9 mouse cellular contexts compared by ENCODE assay signal in genomic region chr3:144643301-144643871, GRCm38 (mm10).
A peak's percentile ranks its signal among the peaks of the same experiment; 100 is the strongest.
DNase-seq lines count a peak whose midpoint lies in the region; ATAC-seq and TF ChIP-seq lines count a peak whose summit lies in the region.
"Had no signal": no experiment of that assay in that cellular context is flagged by ENCODE, and none has a peak within 500 bp of the region (broad histone marks: within the 10 kb centered on the region; RNA-seq: fewer than 3 reads in every experiment).

No protein-coding gene starts in this region.

- TF ChIP-seq CTCF in forebrain, postnatal 0 days (IDR thresholded peaks at IDR 0.05; ENCODE audit: low read depth), result no peak
- no peak for TF ChIP-seq CTCF in heart, postnatal 0 days (IDR thresholded peaks at IDR 0.05; ENCODE audit: low read depth)

- no peaks in the 10 kb centered on the region for H3K36me3 ChIP-seq in forebrain, embryonic 10.5 days (replicated peaks)
- no peaks in the 10 kb centered on the region for H3K36me3 ChIP-seq in forebrain, embryonic 11.5 days (ENCODE audit: control insufficient read depth, insufficient read depth, low read length)
- no peaks in the 10 kb centered on the region for H3K36me3 ChIP-seq in forebrain, postnatal 0 days (ENCODE audit: insufficient read depth)
- no peaks in the 10 kb centered on the region for H3K36me3 ChIP-seq in heart, postnatal 0 days (replicated peaks; ENCODE audit: control insufficient read depth, insufficient read depth, low read length)
- no peaks in the 10 kb centered on the region for H3K36me3 ChIP-seq in neural tube, embryonic 15.5 days
- H3K36me3 ChIP-seq: embryonic facial prominence, embryonic 13.5 days had no signal

- no peak overlapping the region for H3K9ac ChIP-seq in forebrain, embryonic 11.5 days (ENCODE audit: low read length)
- no peak overlapping the region for H3K9ac ChIP-seq in forebrain, postnatal 0 days
- no peak overlapping the region for H3K9ac ChIP-seq in heart, postnatal 0 days (replicated peaks; ENCODE audit: low read depth, low read length)
- no peak overlapping the region for H3K9ac ChIP-seq in neural tube, embryonic 15.5 days (replicated peaks)
- H3K9ac ChIP-seq: embryonic facial prominence, embryonic 13.5 days had no signal

- ATAC-seq in forebrain, embryonic 11.5 days (replicated peaks; ENCODE audit: low FRiP score), result no peak
- peak; percentile 85 for ATAC-seq in forebrain, postnatal 0 days
- ATAC-seq in heart, postnatal 0 days (ENCODE audit: insufficient read depth, low read depth), result peak; percentile 93
- ATAC-seq in neural tube, embryonic 15.5 days (ENCODE audit: low FRiP score), result peak; percentile 86

- no peaks in the 10 kb centered on the region for H3K27me3 ChIP-seq in forebrain, embryonic 10.5 days (ENCODE audit: poor library complexity, severe bottlenecking)
- no peaks in the 10 kb centered on the region for H3K27me3 ChIP-seq in forebrain, embryonic 11.5 days (ENCODE audit: control insufficient read depth, insufficient read depth, low read length)
- no peaks in the 10 kb centered on the region for H3K27me3 ChIP-seq in forebrain, postnatal 0 days (ENCODE audit: insufficient read depth, low read length)
- H3K27me3 ChIP-seq in heart, postnatal 0 days (ENCODE audit: control insufficient read depth, insufficient read depth, low read length), result no peaks in the 10 kb centered on the region
- H3K27me3 ChIP-seq in neural tube, embryonic 15.5 days (replicated peaks), result no peaks in the 10 kb centered on the region
- H3K27me3 ChIP-seq: embryonic facial prominence, embryonic 13.5 days had no signal

- 21% methylated on average over 2 of the region's 2 CpGs for WGBS in forebrain, embryonic 10.5 days
- WGBS in forebrain, embryonic 11.5 days, result 17% methylated on average over 2 of the region's 2 CpGs
- 9% methylated on average over 2 of the region's 2 CpGs for WGBS in forebrain, postnatal 0 days
- WGBS in heart, postnatal 0 days, result 0% methylated on average over 2 of the region's 2 CpGs
- 8% methylated on average over 2 of the region's 2 CpGs for WGBS in neural tube, embryonic 15.5 days

- no peak; the same call in 1 of the 2 replicates for TF ChIP-seq EP300 in heart, postnatal 0 days (IDR thresholded peaks at IDR 0.05; ENCODE audit: low read depth)

- DNase-seq in forebrain, embryonic 10.5 days (ENCODE audit: extremely low spot score, low spot score), result peak; percentile 31
- DNase-seq in forebrain, embryonic 11.5 days (ENCODE audit: low spot score), result no peak
- peak; percentile 38 for DNase-seq in forebrain, postnatal 0 days
- peak; percentile 89 for DNase-seq in heart, postnatal 0 days (ENCODE audit: low spot score)
- peak; percentile 71 to 89 for DNase-seq in kidney, postnatal 36 days
- DNase-seq in lung, adult 18-20 months, result peak; percentile 64 to 77
- DNase-seq in T-cell, adult 2 months (ENCODE audit: low spot score), result no peak

- no peak overlapping the region for H3K4me2 ChIP-seq in forebrain, embryonic 11.5 days (ENCODE audit: low read depth, low read length, severe bottlenecking)
- no peak overlapping the region for H3K4me2 ChIP-seq in forebrain, postnatal 0 days (ENCODE audit: low read depth)
- no peak overlapping the region for H3K4me2 ChIP-seq in heart, postnatal 0 days (ENCODE audit: low read depth, low read length)
- H3K4me2 ChIP-seq in neural tube, embryonic 15.5 days, result no peak overlapping the region
- H3K4me2 ChIP-seq: embryonic facial prominence, embryonic 13.5 days had no signal

- peak overlapping the region; percentile 27 for H3K27ac ChIP-seq in forebrain, embryonic 10.5 days
- no peak overlapping the region for H3K27ac ChIP-seq in forebrain, embryonic 11.5 days (ENCODE audit: low read depth, low read length)
- 0 out of 2 replicates have a peak overlapping the region, but pooled peaks have one; percentile 15 for H3K27ac ChIP-seq in forebrain, postnatal 0 days (ENCODE audit: low read depth, low read length)
- peak overlapping the region; percentile 70 for H3K27ac ChIP-seq in heart, postnatal 0 days (ENCODE audit: low read depth)
- H3K27ac ChIP-seq in neural tube, embryonic 15.5 days (replicated peaks), result peak overlapping the region; percentile 57
- H3K27ac ChIP-seq: embryonic facial prominence, embryonic 13.5 days had no signal

- peaks cover 16% of the 10 kb centered on the region for H3K4me1 ChIP-seq in forebrain, embryonic 10.5 days
- no peaks in the 10 kb centered on the region for H3K4me1 ChIP-seq in forebrain, embryonic 11.5 days (replicated peaks; ENCODE audit: control insufficient read depth, insufficient read depth, low read length)
- H3K4me1 ChIP-seq in forebrain, postnatal 0 days (ENCODE audit: insufficient read depth), result no peaks in the 10 kb centered on the region
- H3K4me1 ChIP-seq in heart, postnatal 0 days (ENCODE audit: control insufficient read depth, insufficient read depth), result peaks cover 14% of the 10 kb centered on the region
- peaks cover 8% of the 10 kb centered on the region; the same call in 1 of the 2 replicates for H3K4me1 ChIP-seq in neural tube, embryonic 15.5 days
- H3K4me1 ChIP-seq: embryonic facial prominence, embryonic 13.5 days had no signal

- peaks cover 5% of the 10 kb centered on the region; the same call in 1 of the 2 replicates for H3K9me3 ChIP-seq in forebrain, embryonic 10.5 days
- H3K9me3 ChIP-seq in forebrain, embryonic 11.5 days (ENCODE audit: control insufficient read depth, low read length), result no peaks in the 10 kb centered on the region; the same call in 1 of the 2 replicates
- peaks cover 4% of the 10 kb centered on the region; the same call in 1 of the 2 replicates for H3K9me3 ChIP-seq in forebrain, postnatal 0 days (ENCODE audit: low read length)
- no peaks in the 10 kb centered on the region for H3K9me3 ChIP-seq in heart, postnatal 0 days (replicated peaks; ENCODE audit: control insufficient read depth, low read length)
- no peaks in the 10 kb centered on the region for H3K9me3 ChIP-seq in neural tube, embryonic 15.5 days (replicated peaks)

- H3K4me3 ChIP-seq in forebrain, embryonic 10.5 days, result no peak overlapping the region
- H3K4me3 ChIP-seq in forebrain, embryonic 11.5 days (ENCODE audit: low read depth, low read length), result no peak overlapping the region
- no peak overlapping the region for H3K4me3 ChIP-seq in forebrain, postnatal 0 days (ENCODE audit: low read depth, low read length)
- no peak overlapping the region for H3K4me3 ChIP-seq in heart, postnatal 0 days (ENCODE audit: low read depth, low read length)
- no peak overlapping the region for H3K4me3 ChIP-seq in neural tube, embryonic 15.5 days (replicated peaks)
- H3K4me3 ChIP-seq: embryonic facial prominence, embryonic 13.5 days had no signal

Comparison
In these comparisons a context has a peak if more than half of its experiments do, and no peak if none do; other contexts are left out.
1. DNase-seq: peak in forebrain, embryonic 10.5 days (single experiment), forebrain, postnatal 0 days (single experiment), heart, postnatal 0 days (single experiment), kidney, postnatal 36 days (2 of 2) and lung, adult 18-20 months (2 of 2); none in forebrain, embryonic 11.5 days (single experiment) and T-cell, adult 2 months (single experiment).